Mouse (Mus musculus) erythroblast, embryonic 14.5 days (primary cell): Measurements from ENCODE around the gene Slc7a15.
"Not testable (repeated sequence)": the region's sequence is repeated elsewhere in the genome, so short reads cannot be mapped to it uniquely, and the experiment has no call there.

Source experiments
- GATA1 ChIP-seq: IDR thresholded peaks from 2 replicates; pipeline ENCODE4 v1.6.1; 2012; ENCODE audit warnings: low read length, inconsistent platforms, mixed read lengths
- TAL1 ChIP-seq: IDR thresholded peaks from 3 replicates; pipeline ENCODE4 v1.6.1; 2012; ENCODE audit warnings: low read length, inconsistent platforms, mixed read lengths

DNA sequence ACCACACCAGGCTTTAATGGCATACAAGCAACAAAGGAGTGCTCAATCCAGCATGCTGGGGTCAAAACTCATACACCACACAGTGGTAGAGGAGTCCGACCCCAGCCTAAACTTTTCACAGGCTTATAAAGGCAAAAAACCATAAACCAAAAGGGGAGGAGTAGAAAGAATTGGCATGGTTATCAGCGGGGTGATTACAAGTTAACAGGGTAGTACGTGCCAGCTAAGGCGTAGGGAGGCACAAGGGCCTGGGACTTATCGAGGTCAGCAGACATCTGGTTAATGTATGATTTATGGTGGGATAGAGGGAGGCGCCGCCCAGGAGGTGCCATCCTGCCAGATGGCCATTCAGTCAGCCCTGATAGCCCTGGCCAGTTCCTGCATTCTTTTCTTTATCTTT lies at the start of gene Slc7a15:
- not testable (repeated sequence) for TF ChIP-seq TAL1, GATA1
